Mouse (Mus musculus) layer of hippocampus, adult 18-20 months (tissue): Measurements from ENCODE around the gene Slc23a4. TPM values are rescaled to one million over a fixed set of nuclear protein-coding genes. Genes with fewer than 3 reads are reported as not detected.

Source experiments
- DNase-seq, 2 experiments: peaks; one replicate each; pipeline ENCODE4 v3.0.0; 2022; ENCODE audit warnings: low spot score in 2 of 2
- total RNA-seq, 2 experiments: library from RNA; stranded (reverse); gene quantifications; 2 replicates each; pipeline ENCODE4 v1.2.3; 2021

Gene Slc23a4
- total RNA-seq, 2 experiments from 2014 or later = 0.76 to 1.3 TPM

- no peak for DNase-seq
These were observed 29.1 kb downstream of the Slc23a4 start for GRCm38 (mm10) chr6:34959131-34959530.

GRCm38 (mm10) chr6:34955862-34956241 is 32.4 kb downstream of the Slc23a4 start:
- DNase-seq = no peak

GRCm38 (mm10) chr6:34954926-34955861 is 33.0 kb downstream of the Slc23a4 start:
- no peak for DNase-seq

GRCm38 (mm10) chr6:34951956-34952667 is 36.1 kb downstream of the Slc23a4 start:
- DNase-seq = no peak

- no peak for DNase-seq
These were observed 36.7 kb downstream of the Slc23a4 start for GRCm38 (mm10) chr6:34951518-34951917.

GRCm38 (mm10) chr6:34948461-34948860 is 39.7 kb downstream of the Slc23a4 start:
- DNase-seq = peak in 1 of 2 experiments; percentile 7

- no peak for DNase-seq
These were observed 41.6 kb downstream of the Slc23a4 start for GRCm38 (mm10) chr6:34946486-34947079.

- DNase-seq = no peak
These were observed 44.7 kb downstream of the Slc23a4 start for GRCm38 (mm10) chr6:34943499-34943898.

- DNase-seq = no peak
These were observed 45.8 kb downstream of the Slc23a4 start for GRCm38 (mm10) chr6:34942446-34942845.

- DNase-seq = no peak
These were observed 46.7 kb downstream of the Slc23a4 start for GRCm38 (mm10) chr6:34941496-34941895.

GRCm38 (mm10) chr6:34939451-34939850 is 48.8 kb downstream of the Slc23a4 start:
- DNase-seq = no peak

GRCm38 (mm10) chr6:34938929-34939325 is 49.3 kb downstream of the Slc23a4 start:
- DNase-seq = no peak

- DNase-seq = no peak
These were observed 49.8 kb downstream of the Slc23a4 start for GRCm38 (mm10) chr6:34938280-34938928.

- no peak for DNase-seq
These were observed 51.5 kb downstream of the Slc23a4 start for GRCm38 (mm10) chr6:34936743-34937142.

GRCm38 (mm10) chr6:34932633-34933032 is 55.6 kb downstream of the Slc23a4 start:
- DNase-seq = no peak

GRCm38 (mm10) chr6:34927594-34927993 is 60.6 kb downstream of the Slc23a4 start:
- DNase-seq = no peak

GRCm38 (mm10) chr6:34927156-34927555 is 61.0 kb downstream of the Slc23a4 start:
- DNase-seq = peak; percentile 55 to 85

GRCm38 (mm10) chr6:34921941-34922340 is 66.3 kb downstream of the Slc23a4 start:
- peak in 1 of 2 experiments; percentile 32 for DNase-seq

GRCm38 (mm10) chr6:34920631-34921030 is 67.6 kb downstream of the Slc23a4 start:
- DNase-seq = no peak

GRCm38 (mm10) chr6:34919956-34920355 is 68.2 kb downstream of the Slc23a4 start, which contains the start of gene Stra8:
Gene Stra8 (plus strand): TSS chr6:34920163.
- no peak for DNase-seq

- no peak for DNase-seq
These were observed 69.1 kb downstream of the Slc23a4 start for GRCm38 (mm10) chr6:34919146-34919545.
